Mouse (Mus musculus): ENCODE measurements around the gene Gatd1. TPM values are rescaled to one million over a fixed set of nuclear protein-coding genes. Genes with fewer than 3 reads are reported as not detected.

Gene Gatd1
- total RNA-seq, 2 experiments from 2014 or later, result 6.0 to 6.3 TPM

DNA sequence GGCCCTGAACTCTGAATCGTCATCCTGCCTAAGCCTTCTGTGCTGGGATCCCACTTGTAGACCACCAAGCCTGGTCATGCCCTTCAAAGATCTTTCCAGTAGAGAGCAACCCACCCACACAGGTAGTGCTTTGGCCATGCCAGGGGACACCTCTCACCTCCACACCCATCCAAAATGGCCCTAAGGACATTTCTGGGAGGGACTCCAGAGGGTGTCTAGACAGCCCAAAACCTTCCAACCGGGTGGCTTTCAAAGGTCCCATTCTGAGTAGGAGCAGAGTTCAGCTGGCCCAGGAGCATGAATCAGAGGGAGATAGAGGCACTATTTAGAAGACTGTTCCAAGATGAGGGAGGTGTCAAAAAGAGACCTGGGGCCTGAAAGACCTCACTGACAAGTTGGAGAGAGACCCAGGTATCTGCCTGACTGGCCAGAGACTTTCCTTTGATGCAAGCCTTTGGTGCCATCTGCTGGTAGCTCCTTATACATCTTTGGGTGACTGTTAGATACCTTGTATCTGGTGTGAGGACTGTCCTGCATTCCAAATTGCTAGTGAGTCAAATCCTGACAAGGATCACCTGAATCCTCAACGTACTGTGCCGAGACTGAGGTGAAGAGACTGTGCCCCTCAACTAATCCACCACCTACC is 50.7 kb downstream of the Gatd1 start:
- ATAC-seq (replicated peaks; ENCODE audit: low FRiP score, poor library complexity, severe bottlenecking), result peak; percentile 72

DNA sequence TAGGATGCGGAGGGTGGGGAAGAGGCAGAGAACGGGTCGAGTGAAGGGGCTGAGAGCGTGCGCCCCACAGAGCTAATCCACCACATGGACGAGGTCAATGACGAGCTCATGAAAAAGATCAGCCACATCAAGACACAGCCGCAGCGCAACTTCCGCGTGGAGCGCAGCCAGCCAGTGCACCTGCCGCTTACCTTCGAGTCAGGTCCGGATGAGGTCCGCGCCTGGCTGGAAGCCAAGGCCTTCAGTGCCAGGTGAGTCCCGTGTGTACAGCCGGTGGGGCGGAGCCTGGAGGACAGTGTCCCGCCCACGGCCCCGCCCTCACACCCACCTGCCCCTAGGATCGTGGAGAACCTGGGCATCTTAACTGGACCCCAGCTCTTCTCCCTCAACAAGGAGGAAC is 52.4 kb downstream of the Gatd1 start:
- ATAC-seq (replicated peaks; ENCODE audit: low FRiP score, poor library complexity, severe bottlenecking), result no peak

Other genes starting within 250 kb of the Gatd1 start
- 11.9 and 13.8 TPM in 2 replicates for gene Rnh1, start 241.3 kb downstream of the Gatd1 start, total RNA-seq (2015; ENCODE audit: low replicate concordance)
- 15.1 and 15.7 TPM in 2 replicates for gene Rnh1, start 241.3 kb downstream of the Gatd1 start, total RNA-seq (2017; ENCODE audit: low replicate concordance)
- 3.8 and 24.9 TPM in 2 replicates for gene Hras, start 220.1 kb downstream of the Gatd1 start, total RNA-seq (2015; ENCODE audit: low replicate concordance)
- 11.4 and 20.8 TPM in 2 replicates for gene Hras, start 220.1 kb downstream of the Gatd1 start, total RNA-seq (2017; ENCODE audit: low replicate concordance)
- gene Lrrc56, start 220.0 kb downstream of the Gatd1 start, total RNA-seq (2015; ENCODE audit: low replicate concordance), result 2.1 TPM in 1 of 2 replicates, not detected in the other
- 0.94 and 1.8 TPM in 2 replicates for gene Lrrc56, start 220.0 kb downstream of the Gatd1 start, total RNA-seq (2017; ENCODE audit: low replicate concordance)
- not detected in 2 replicates for gene Lmntd2, start 200.1 kb downstream of the Gatd1 start, total RNA-seq (2015; ENCODE audit: low replicate concordance)
- gene Lmntd2, start 200.1 kb downstream of the Gatd1 start, total RNA-seq (2017; ENCODE audit: low replicate concordance), result 0.17 and 1.7 TPM in 2 replicates
- gene Rassf7, start 198.3 kb downstream of the Gatd1 start, total RNA-seq (2015; ENCODE audit: low replicate concordance), result 1.7 and 6.0 TPM in 2 replicates
- gene Rassf7, start 198.3 kb downstream of the Gatd1 start, total RNA-seq (2017; ENCODE audit: low replicate concordance), result 3.9 and 12.2 TPM in 2 replicates
- 24.9 and 30.0 TPM in 2 replicates for gene Phrf1, start 185.4 kb downstream of the Gatd1 start, total RNA-seq (2015; ENCODE audit: low replicate concordance)
- 25.5 and 32.8 TPM in 2 replicates for gene Phrf1, start 185.4 kb downstream of the Gatd1 start, total RNA-seq (2017; ENCODE audit: low replicate concordance)
- gene Irf7, start 147.7 kb downstream of the Gatd1 start, total RNA-seq (2015; ENCODE audit: low replicate concordance), result 49.5 and 73.8 TPM in 2 replicates
- 78.0 and 88.9 TPM in 2 replicates for gene Irf7, start 147.7 kb downstream of the Gatd1 start, total RNA-seq (2017; ENCODE audit: low replicate concordance)
- gene Cdhr5, start 137.3 kb downstream of the Gatd1 start, total RNA-seq (2015; ENCODE audit: low replicate concordance), result not detected in 2 replicates
- gene Cdhr5, start 137.3 kb downstream of the Gatd1 start, total RNA-seq (2017; ENCODE audit: low replicate concordance), result not detected in 2 replicates
- not detected in 2 replicates for gene Sct, start 135.0 kb downstream of the Gatd1 start, total RNA-seq (2015; ENCODE audit: low replicate concordance)
- not detected in 2 replicates for gene Sct, start 135.0 kb downstream of the Gatd1 start, total RNA-seq (2017; ENCODE audit: low replicate concordance)
- gene Drd4, start 122.1 kb downstream of the Gatd1 start, total RNA-seq (2015; ENCODE audit: low replicate concordance), result not detected in 2 replicates
- not detected in 2 replicates for gene Drd4, start 122.1 kb downstream of the Gatd1 start, total RNA-seq (2017; ENCODE audit: low replicate concordance)
- 9.4 and 18.3 TPM in 2 replicates for gene Deaf1, start 86.4 kb downstream of the Gatd1 start, total RNA-seq (2015; ENCODE audit: low replicate concordance)
- gene Deaf1, start 86.4 kb downstream of the Gatd1 start, total RNA-seq (2017; ENCODE audit: low replicate concordance), result 14.1 and 16.0 TPM in 2 replicates
- 6.5 and 8.4 TPM in 2 replicates for gene Tmem80, start 86.4 kb downstream of the Gatd1 start, total RNA-seq (2015; ENCODE audit: low replicate concordance)
- 10.5 and 12.9 TPM in 2 replicates for gene Tmem80, start 86.4 kb downstream of the Gatd1 start, total RNA-seq (2017; ENCODE audit: low replicate concordance)
- not detected in 2 replicates for gene Eps8l2, start 75.3 kb downstream of the Gatd1 start, total RNA-seq (2015; ENCODE audit: low replicate concordance)
- gene Eps8l2, start 75.3 kb downstream of the Gatd1 start, total RNA-seq (2017; ENCODE audit: low replicate concordance), result not detected in 2 replicates
- gene Taldo1, start 21.9 kb downstream of the Gatd1 start, total RNA-seq (2015; ENCODE audit: low replicate concordance), result 132 and 180 TPM in 2 replicates
- gene Taldo1, start 21.9 kb downstream of the Gatd1 start, total RNA-seq (2017; ENCODE audit: low replicate concordance), result 443 and 565 TPM in 2 replicates
- not detected in 2 replicates for gene Cend1, start 15.4 kb upstream of the Gatd1 start, total RNA-seq (2015; ENCODE audit: low replicate concordance)
- gene Cend1, start 15.4 kb upstream of the Gatd1 start, total RNA-seq (2017; ENCODE audit: low replicate concordance), result not detected in 2 replicates
- 8.2 and 11.7 TPM in 2 replicates for gene Slc25a22, start 23.8 kb upstream of the Gatd1 start, total RNA-seq (2015; ENCODE audit: low replicate concordance)
- gene Slc25a22, start 23.8 kb upstream of the Gatd1 start, total RNA-seq (2017; ENCODE audit: low replicate concordance), result 3.2 and 10.0 TPM in 2 replicates
- gene Pidd1, start 29.9 kb upstream of the Gatd1 start, total RNA-seq (2015; ENCODE audit: low replicate concordance), result 12.7 and 17.9 TPM in 2 replicates
- 7.3 and 9.8 TPM in 2 replicates for gene Pidd1, start 29.9 kb upstream of the Gatd1 start, total RNA-seq (2017; ENCODE audit: low replicate concordance)
- 661 and 730 TPM in 2 replicates for gene Rplp2, start 33.2 kb upstream of the Gatd1 start, total RNA-seq (2015; ENCODE audit: low replicate concordance)
- 791 and 1,714 TPM in 2 replicates for gene Rplp2, start 33.2 kb upstream of the Gatd1 start, total RNA-seq (2017; ENCODE audit: low replicate concordance)
- 10.0 and 11.3 TPM in 2 replicates for gene Pnpla2, start 41.1 kb upstream of the Gatd1 start, total RNA-seq (2015; ENCODE audit: low replicate concordance)
- gene Pnpla2, start 41.1 kb upstream of the Gatd1 start, total RNA-seq (2017; ENCODE audit: low replicate concordance), result 5.9 and 6.0 TPM in 2 replicates
- gene Cracr2b, start 47.0 kb upstream of the Gatd1 start, total RNA-seq (2015; ENCODE audit: low replicate concordance), result 0.77 TPM in 1 of 2 replicates, not detected in the other
- gene Cracr2b, start 47.0 kb upstream of the Gatd1 start, total RNA-seq (2017; ENCODE audit: low replicate concordance), result 3.2 TPM in 1 of 2 replicates, not detected in the other
- gene Cd151, start 53.3 kb upstream of the Gatd1 start, total RNA-seq (2015; ENCODE audit: low replicate concordance), result 5.2 TPM in 1 of 2 replicates, not detected in the other
- 9.5 and 11.0 TPM in 2 replicates for gene Cd151, start 53.3 kb upstream of the Gatd1 start, total RNA-seq (2017; ENCODE audit: low replicate concordance)
- gene Polr2l, start 61.0 kb upstream of the Gatd1 start, total RNA-seq (2015; ENCODE audit: low replicate concordance), result 7.3 and 10.0 TPM in 2 replicates
- gene Polr2l, start 61.0 kb upstream of the Gatd1 start, total RNA-seq (2017; ENCODE audit: low replicate concordance), result 5.4 and 9.5 TPM in 2 replicates
- 0.58 and 1.7 TPM in 2 replicates for gene Tspan4, start 61.1 kb upstream of the Gatd1 start, total RNA-seq (2015; ENCODE audit: low replicate concordance)
- 2.2 and 7.7 TPM in 2 replicates for gene Tspan4, start 61.1 kb upstream of the Gatd1 start, total RNA-seq (2017; ENCODE audit: low replicate concordance)
- gene Chid1, start 125.7 kb upstream of the Gatd1 start, total RNA-seq (2015; ENCODE audit: low replicate concordance), result 4.0 and 7.5 TPM in 2 replicates
- gene Chid1, start 125.7 kb upstream of the Gatd1 start, total RNA-seq (2017; ENCODE audit: low replicate concordance), result 7.5 and 8.1 TPM in 2 replicates
- 39.9 and 43.4 TPM in 2 replicates for gene Ap2a2, start 148.0 kb upstream of the Gatd1 start, total RNA-seq (2015; ENCODE audit: low replicate concordance)
- 59.3 and 64.1 TPM in 2 replicates for gene Ap2a2, start 148.0 kb upstream of the Gatd1 start, total RNA-seq (2017; ENCODE audit: low replicate concordance)
- gene Muc6, start 241.2 kb upstream of the Gatd1 start, total RNA-seq (2015; ENCODE audit: low replicate concordance), result under 0.01 TPM in 1 of 2 replicates, not detected in the other
- gene Muc6, start 241.2 kb upstream of the Gatd1 start, total RNA-seq (2017; ENCODE audit: low replicate concordance), result 0.28 TPM in 1 of 2 replicates, not detected in the other

All from erythroblast, adult 5-6 weeks (primary cell).